Mouse (Mus musculus) effector memory CD4-positive, alpha-beta T cell, adult 5 months (primary cell): Measurements from ENCODE around the gene Kank2. TPM values are rescaled to one million over a fixed set of nuclear protein-coding genes. Genes with fewer than 3 reads are reported as not detected.

Source experiments
- polyA plus RNA-seq: library from polyadenylated mRNA; unstranded; fragments of 100-300 nt; shearing (Covaris generic); gene quantifications from one replicate; pipeline ENCODE4 v1.2.1, GENCODE M21; 2017

Kank2 gene
- not detected for polyA plus RNA-seq

DNA sequence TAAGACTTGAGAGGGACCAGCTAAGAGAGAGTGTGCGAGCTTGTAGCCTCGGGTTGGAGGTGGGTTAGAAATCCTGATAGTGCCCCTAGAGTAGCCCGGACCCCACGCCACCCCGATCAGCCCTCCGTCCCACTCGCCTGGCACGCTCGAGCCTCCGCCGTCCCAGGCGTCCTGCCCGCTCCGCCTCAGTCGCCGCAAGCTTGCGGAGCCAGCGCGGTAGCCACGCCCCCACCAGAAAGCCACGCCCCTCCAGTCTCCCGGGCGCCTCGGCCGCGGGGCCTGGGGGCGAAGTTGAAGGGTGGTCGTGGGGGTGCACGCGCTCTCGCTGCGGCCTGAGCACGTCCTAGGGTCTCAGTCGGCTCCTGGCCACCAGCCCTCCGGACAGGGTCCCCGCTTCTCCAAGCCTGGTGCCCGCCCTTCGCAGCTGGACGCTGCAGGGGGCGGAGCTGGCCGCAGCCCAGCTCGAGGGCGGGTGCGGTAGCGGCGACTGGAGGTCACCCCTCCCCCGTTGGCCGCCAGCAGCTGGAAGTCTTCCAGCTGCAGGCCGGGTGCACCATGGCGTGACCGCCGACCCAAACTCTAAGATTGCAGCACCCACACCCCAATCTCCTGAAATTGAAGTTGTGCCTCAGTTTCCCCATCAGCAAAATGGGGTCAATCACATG, at the start of gene Kank2:
Gene Kank2 (minus strand): TSS at position 400 of the 665 bp plus-strand sequence.

DNA sequence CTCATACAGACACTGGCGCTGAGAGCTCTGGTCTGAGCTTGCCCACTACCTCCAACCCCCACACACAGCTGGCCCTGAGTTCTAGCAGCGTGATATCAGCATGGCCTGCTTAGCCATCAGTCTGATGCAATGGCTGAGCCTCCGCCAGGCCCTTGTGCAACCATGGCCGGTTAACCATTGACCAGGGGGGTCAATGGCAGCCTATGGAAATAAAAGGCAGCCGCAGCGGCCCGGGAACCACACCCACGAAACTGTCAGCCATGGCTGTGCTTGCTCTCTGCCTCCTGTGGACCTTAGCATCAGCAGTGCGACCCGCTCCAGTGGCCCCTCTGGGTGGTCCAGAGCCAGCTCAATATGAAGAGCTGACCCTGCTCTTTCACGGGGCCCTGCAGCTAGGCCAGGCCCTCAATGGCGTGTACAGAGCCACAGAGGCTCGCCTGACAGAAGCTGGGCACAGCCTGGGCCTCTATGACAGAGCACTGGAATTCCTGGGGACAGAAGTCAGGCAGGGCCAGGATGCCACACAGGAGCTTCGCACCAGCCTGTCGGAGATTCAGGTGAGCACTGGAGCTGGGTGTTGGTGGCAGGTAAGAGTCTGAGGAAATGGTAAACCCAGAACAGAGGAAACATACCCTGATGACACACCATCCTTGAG, 36.8 kb upstream of the Kank2 start, which contains the start of gene Angptl8:
Gene Angptl8 (plus strand): TSS at position 253 of the 655 bp plus-strand sequence.

DNA sequence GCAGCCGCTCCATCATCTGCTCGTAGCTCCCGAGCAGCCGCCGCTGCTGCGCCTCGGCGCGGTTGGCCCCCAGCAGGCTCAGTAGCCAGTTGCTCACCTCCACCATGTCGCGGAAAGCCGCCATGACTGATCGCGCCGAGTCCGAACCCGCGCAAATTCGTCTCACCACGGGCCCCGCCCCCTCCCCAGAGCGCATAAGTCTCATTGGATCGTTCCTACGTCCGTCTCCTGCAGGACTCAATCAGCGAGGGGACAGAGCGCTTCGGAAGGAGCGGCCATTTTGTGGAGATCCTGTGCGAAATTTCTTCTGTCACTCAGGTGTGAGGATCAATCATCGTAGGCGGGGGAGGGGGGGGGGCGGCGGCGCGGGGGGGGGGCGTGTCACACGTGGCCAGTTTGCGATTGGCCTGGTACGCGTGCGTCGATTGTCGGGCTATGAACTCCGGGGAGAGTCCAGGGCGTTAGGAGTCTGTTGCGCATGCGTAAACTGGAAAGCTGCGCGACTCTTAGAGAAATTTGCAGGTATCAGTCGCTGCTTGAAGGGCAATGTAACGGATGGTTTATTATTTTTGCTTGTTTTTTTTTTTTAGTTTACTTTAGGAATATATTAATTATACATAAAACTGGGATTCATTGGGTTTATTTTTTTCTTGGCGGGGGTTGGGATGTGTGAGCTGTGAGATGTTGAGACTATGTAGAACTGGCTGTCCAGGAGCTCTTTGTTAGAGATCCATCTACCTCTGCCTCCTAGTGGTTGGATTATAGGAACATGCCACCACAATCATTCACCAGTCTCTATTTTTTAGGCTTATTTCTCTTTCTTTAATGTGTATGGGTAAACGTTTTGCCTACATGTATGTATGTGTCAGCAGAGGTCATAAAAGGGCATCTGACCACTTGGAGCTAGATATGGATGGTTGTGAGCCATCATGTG, 38.1 kb downstream of the Kank2 start, which contains the start of gene Spc24:
Gene Spc24 (minus strand): TSS at position 149 of the 934 bp plus-strand sequence.

DNA sequence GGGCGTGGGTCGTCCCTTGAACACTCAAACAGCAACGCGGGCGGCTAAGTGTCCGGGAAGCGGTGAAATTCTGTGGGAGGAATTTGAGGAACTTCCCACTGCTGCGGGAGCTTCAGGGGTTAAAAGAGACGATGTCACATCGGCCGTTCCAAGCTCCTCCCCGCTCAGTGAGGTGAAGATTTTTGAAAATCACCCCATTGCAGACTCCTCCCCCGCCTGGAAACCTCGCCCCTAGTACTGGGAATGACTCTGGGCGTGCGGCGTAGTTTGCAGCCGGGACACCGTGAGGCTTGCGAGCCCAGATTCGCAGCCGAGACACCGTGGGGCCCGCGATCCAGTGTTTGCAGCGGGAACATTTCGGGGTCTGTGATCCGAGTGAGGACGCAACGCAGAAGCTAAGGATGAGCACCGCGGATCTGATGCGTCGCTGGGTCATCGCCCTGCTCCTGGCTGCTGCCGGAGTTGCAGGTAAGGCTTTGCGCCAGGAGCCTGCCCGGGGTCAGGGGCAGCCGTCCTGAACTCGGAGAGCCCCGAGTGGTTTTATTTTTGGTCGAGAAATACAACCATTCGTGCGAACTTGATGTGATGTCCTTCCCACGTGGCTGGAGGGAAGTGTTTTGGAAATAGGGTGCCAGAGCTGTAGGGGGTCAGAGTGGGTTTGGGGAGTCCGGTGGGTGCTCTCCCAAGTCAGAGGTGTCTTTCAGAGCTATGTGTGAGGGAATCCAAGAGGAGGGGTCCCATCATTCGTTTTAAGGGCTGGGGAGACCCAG, 75.0 kb downstream of the Kank2 start, which contains the start of gene Ldlr:
Gene Ldlr (plus strand): TSS at position 107 of the 770 bp plus-strand sequence.

Other genes starting within 250 kb of the Kank2 start
- gene Timm29, start 206.0 kb downstream of the Kank2 start, polyA plus RNA-seq, result 16.6 TPM
- 11.6 TPM for gene Yipf2, start 205.9 kb downstream of the Kank2 start, polyA plus RNA-seq
- gene Smarca4, start 182.6 kb downstream of the Kank2 start, polyA plus RNA-seq, result 55.9 TPM
- gene Ldlr, start 75.3 kb downstream of the Kank2 start, polyA plus RNA-seq, result 47.5 TPM
- 1.4 TPM for gene Spc24, start 38.4 kb downstream of the Kank2 start, polyA plus RNA-seq
- gene Angptl8, start 36.8 kb upstream of the Kank2 start, polyA plus RNA-seq, result not detected
- gene Dock6, start 53.9 kb upstream of the Kank2 start, polyA plus RNA-seq, result 9.7 TPM
- gene Rab3d, start 119.4 kb upstream of the Kank2 start, polyA plus RNA-seq, result 8.0 TPM
- not detected for gene Ccdc159, start 128.7 kb upstream of the Kank2 start, polyA plus RNA-seq
- gene Tmem205, start 128.8 kb upstream of the Kank2 start, polyA plus RNA-seq, result 0.90 TPM
- gene Plppr2, start 138.3 kb upstream of the Kank2 start, polyA plus RNA-seq, result 1.9 TPM
- 4.7 TPM for gene Swsap1, start 157.0 kb upstream of the Kank2 start, polyA plus RNA-seq
- gene Epor, start 164.8 kb upstream of the Kank2 start, polyA plus RNA-seq, result not detected
- gene Rgl3, start 190.7 kb upstream of the Kank2 start, polyA plus RNA-seq, result not detected
- not detected for gene Ccdc151, start 203.9 kb upstream of the Kank2 start, polyA plus RNA-seq
- 60.3 TPM for gene Prkcsh, start 204.1 kb upstream of the Kank2 start, polyA plus RNA-seq